Mouse (Mus musculus) adipocyte (in vitro differentiated cells): ENCODE results near the gene Cacfd1.

Experiments
- DNase-seq: peaks from one replicate; pipeline ENCODE4 v3.0.0-alpha.2; 2016; ENCODE audit warnings: low spot score

The Cacfd1 gene

GRCm38 (mm10) chr2:27026857-27027617 is 17.3 kb downstream of the Cacfd1 start:
- DNase-seq = no peak

GRCm38 (mm10) chr2:27027618-27028436 is 18.1 kb downstream of the Cacfd1 start, which contains the start of gene Slc2a6:
Gene Slc2a6, minus strand, starts transcription at chr2:27027998.
- DNase-seq = no peak

- DNase-seq = no peak
Observed at GRCm38 (mm10) chr2:27028437-27029015, 18.8 kb downstream of the Cacfd1 start.

GRCm38 (mm10) chr2:27032361-27032760 is 22.6 kb downstream of the Cacfd1 start:
- no peak for DNase-seq

DNA sequence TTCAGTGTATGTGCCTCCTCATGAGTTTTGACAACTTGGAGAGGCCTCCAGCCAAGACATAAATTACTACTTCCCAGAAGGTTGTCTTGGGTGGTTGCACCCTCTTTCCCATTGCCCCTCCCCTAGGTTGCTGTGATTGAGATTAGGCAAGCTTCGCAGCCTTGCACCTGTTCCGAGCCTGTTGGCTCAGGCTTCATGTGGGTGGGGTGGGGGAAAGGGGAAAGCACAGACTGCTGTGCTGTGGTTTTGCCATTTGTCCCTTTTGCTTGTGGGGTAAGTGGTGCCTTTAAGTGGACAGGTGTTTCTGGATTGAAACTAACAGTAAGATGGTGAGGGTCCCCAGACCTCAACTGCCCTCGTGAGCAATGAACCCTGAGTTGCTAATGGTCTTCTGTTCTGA is 26.3 kb downstream of the Cacfd1 start:
- DNase-seq = peak; percentile 21

DNA sequence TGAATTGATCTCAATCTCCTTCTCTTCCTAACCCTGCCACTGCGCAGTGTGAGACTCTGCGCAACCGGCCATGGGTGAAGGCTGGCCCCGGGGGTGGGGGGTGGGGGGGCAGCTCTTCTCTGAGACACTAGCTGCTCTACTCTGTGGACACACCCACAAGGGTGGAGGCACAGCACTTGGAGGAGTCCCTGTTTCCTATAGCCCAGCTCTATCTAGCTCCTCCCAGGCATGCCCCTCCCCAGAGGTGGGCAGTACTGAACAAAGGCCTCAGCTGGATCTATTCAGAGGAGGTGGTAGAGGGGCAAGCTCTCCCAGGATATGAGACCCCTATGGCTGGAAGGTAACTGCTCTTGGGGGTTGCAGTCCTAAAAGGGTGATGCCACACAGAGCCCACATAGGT is 27.3 kb downstream of the Cacfd1 start:
- DNase-seq = no peak

DNA sequence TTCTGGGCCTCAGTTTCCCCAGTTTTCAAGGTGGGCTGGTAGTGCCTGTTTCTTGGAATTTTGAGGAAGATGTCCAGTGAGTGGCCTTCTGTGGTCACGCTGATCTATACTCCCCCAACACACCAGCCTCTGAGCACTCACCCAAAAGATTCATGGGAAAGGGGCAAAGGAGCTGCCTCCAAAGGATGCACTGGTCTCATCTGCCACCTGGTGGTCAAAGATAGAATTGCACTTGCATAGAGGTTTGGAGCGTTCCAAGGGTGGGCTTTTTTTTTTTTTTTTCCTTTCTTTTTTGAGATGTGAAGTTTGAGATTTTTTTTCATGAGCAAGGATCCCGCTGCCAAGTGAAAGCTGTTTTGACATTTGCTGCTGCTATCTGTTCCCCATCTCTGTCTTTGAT is 28.9 kb downstream of the Cacfd1 start:
- peak; percentile 68 for DNase-seq

GRCm38 (mm10) chr2:27039286-27039685 is 29.6 kb downstream of the Cacfd1 start:
- DNase-seq = no peak

DNA sequence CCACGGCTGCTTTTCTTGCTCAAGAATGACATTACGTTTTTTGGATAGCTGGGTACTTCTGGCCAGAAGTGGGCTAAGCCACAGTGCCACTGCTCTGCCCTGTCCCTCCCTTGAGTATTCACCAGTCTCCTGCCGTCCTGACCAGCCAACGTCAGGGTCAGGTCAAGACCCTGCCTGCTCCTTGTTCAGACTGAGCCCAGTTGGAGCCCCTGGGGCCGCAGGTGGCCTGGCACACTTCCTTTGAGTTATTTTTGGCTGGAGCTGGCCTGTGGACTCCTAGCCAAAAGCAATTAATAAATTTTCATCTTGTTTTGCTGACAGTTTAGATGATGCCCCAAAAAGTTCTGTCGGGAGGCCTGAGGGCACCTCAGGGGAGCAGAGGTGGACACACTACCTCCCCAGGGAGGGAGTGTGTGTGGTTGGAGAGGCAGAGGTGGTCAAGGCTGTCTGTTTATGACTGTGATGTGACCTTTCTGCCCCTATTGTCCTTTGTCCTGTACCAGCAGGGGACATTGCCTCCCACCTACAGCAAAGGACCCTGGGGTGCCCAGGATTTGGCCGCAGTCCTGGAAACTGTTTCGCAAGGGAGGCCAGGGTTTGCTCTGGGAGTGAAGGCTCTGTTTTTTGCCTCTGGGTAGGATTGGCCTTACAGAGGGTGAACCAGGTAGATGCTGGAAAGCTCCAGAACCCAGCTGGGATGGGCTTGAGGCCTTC is 32.6 kb downstream of the Cacfd1 start:
- peak; percentile 33 for DNase-seq

- DNase-seq = peak; percentile 80
Observed at GRCm38 (mm10) chr2:27043461-27043860, 33.7 kb downstream of the Cacfd1 start.

DNA sequence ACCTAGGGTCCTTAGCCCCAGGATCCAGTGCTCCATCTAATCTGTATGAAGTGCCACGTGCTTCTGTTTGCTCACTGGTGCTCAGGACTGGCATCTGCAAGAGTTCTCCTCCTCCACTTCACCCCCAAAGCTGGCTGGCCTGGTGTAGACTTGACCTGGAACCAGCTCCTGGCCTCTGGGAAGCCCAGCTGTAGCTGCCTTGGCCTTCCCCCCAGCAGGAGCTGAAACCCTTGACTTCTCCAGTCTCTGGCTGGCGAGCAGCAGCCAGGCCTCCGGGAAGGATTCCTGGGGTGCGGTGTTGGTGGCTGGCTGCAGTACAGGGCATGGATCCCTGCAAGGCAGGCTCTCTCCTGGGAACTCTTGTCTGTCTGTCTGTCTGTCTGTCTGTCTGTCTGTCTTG is 34.4 kb downstream of the Cacfd1 start:
- DNase-seq = peak; percentile 28

DNA sequence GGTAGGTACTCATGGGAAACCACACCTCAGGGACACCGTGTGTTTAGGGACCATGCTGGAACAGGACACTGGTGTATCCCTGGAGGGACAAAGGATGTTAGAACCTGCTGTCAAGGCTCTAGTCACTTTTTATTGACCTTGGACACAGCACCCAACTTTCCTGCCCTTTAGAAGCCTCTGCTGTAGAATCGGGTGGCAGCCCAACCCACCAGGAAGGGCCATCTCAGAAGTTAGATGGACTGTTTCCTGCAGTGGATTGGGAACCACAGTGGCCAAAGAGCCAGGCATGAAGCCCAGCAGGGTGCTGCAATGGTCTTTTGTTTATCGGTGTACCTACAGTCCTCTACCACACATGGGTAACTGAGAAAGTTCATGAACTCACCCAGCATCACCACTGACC is 34.9 kb downstream of the Cacfd1 start:
- DNase-seq = no peak

DNA sequence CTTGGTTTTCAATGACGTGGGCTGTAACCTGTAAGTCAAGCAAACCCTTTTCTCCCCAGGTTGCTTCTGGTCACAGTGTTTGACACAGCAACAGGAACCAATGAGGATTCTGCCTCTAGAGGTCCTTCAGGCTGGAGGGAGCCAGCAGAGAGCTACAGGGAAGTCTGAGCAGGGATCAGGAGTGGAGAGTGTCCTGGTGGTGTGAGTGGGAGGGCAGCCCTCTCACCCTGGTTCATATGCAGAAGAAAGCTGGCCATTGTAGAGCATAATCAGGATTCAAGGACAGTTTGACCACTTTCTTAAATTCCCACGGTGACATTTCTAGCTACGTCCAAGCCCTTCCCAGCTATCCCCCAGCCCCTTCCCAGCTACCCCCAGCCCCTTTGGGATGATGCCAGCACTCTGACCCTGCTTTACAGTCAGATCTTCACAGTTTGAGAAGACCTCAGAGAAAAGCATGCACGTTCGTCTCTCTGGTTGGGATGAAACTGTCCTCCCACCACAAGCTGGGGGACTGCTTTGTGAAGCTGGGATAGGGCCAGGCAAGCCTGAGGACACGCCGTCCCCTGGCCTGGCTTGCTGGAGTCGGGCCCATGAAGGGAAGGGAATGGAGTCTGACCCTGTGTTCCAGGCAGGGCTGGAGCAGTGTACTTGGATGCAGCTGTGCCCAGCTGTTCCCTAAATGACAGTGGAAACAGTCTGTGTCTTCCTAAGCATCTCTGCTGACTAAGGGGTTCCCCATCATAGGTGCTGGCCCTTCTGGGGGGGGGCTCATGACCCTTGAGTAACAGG is 36.4 kb downstream of the Cacfd1 start:
- no peak for DNase-seq

- DNase-seq = no peak
Observed at GRCm38 (mm10) chr2:27049408-27049807, 39.7 kb downstream of the Cacfd1 start.

DNA sequence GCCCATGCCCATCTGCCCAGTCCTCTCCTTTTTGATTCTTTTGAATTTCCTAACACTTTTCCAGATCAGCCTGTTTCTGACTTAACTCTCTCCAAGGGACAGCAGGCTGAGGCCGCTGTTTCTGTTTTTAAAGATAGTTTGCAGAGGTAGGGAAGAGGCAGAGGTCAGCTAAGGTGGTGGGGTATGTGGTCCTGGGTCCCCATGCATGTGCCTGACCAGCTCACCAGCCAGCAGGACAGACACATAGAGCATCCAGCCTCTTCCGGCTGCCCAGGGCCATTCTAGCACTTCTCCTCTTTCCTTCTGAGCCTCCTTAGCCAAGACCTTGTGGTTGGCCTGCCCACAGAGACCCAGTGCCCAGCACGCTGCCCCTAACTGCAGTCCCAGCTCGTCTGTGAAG is 48.5 kb downstream of the Cacfd1 start:
- DNase-seq = no peak

DNA sequence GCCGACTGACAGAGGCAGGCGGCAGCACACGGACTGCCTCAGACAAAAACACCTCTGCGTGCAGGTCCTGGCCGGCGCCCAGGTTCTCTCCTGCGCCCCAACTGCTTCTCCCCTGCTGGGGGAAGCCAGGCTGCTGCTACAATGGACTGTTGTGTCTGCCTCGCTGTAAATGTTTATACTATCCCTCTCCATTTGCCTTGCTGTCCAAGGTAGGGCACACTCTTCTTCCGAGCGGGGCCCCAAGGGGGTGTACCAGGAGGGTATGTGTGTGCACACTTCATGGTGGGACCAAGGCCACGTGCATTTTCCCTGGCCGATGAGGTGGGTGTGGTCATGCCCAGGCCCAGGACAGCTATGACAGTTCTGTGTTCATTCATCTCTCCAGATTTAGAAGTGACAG is 49.0 kb downstream of the Cacfd1 start:
- no peak for DNase-seq

DNA sequence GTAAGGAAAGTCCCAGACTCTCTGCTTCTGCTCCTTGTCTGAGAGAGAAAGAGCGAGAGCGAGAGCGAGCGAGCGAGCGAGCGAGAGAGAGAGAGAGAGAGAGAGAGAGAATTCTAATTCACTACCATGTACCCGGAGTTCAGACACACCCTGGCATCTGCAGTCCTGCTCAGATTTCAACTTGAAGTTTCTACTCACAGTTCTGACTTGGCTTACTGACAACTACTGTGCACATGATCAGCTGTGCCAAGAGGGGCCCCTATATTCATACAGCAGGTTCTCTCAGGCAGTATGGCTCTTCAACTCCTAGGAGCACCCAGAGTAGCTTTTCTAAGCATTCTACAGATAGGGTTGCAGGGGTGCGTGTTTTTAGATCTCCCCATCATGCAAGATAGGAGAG is 49.5 kb downstream of the Cacfd1 start:
- no peak for DNase-seq

DNA sequence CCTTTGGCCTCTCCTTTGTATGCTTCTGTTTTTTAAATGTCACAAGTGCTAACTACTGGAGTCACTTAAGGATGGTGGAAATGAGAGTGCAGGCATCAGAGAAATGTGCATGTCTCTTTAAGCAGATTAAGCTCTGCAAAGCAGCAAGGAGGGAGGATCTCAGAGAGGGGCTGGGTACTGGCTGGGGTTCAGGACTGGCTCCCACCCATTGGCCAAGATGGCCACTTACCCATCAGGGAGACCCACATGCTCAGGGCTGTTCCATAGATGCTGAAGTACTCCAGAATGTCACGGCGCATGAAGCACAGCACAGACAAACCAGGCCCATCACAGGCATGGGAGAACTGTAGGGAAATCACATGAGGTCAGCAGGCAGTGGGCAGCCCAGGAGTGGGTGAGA is 57.4 kb downstream of the Cacfd1 start:
- DNase-seq = no peak

DNA sequence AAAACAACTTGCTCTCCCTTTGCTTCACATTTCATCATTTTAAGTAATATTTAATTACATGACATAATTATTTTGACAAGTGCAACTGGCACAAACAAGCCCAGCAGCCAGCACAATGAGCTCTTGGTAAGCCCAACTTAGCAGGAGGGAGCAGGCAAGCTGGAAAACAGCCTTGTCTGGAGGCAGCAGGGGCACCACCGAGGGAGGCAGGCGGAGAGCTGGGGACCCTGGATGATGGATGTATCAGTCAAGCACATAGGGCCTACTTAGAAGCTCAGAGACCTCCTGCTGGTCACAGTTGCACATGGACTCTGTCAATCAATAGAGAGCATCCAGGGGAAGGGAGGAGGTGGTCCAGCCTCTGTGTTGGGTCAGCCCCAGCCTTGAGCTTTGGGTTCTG is 58.3 kb downstream of the Cacfd1 start:
- no peak for DNase-seq

DNA sequence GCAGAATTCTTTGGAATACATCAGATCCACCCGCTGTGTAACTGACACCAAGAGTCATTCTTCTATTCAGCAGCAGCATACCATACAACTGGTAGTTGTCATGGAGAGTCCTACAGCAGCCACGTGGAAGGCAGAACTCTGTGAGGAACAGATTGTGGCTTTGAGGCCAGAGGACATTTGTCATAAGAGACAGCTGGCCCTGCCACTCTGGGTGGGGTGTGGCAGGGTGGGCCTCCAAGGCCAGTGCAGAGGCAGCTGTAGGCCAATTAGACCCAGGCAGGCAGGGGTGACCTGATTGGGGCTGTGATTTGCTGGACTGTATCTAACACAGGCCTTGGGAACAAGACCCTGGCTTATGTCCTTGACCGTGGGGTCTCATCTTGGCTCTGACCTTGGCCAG is 59.9 kb downstream of the Cacfd1 start:
- DNase-seq = no peak

DNA sequence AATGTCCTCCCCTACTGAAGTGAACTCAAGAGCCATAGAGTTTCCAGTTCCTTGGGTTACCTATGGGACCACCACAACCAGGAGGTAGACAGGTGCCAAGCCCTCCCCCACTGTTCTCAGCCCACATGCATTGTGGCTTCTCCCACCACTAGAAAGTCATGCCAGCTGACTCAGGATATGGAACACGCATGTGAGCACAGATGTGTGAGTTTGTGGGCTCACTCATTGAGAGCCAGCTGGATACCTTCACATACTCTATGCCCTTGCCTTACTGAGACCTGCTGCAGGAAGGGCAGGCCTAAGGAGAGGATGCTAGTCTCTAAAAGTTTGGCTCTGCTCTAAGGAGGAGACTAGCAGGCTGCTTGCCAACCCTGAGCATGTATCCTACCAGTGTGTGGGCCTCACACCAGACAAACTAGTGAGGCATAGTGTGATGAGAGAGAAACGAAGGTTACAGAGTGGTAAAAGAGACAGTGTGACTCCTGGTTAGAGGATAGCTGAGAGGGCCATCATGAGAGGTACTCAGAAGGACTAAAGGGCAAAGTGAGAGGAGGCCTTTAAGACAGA is 60.6 kb downstream of the Cacfd1 start:
- no peak for DNase-seq
